Mouse (Mus musculus): ENCODE data around the gene Pcyt2.

Gene Pcyt2

DNA sequence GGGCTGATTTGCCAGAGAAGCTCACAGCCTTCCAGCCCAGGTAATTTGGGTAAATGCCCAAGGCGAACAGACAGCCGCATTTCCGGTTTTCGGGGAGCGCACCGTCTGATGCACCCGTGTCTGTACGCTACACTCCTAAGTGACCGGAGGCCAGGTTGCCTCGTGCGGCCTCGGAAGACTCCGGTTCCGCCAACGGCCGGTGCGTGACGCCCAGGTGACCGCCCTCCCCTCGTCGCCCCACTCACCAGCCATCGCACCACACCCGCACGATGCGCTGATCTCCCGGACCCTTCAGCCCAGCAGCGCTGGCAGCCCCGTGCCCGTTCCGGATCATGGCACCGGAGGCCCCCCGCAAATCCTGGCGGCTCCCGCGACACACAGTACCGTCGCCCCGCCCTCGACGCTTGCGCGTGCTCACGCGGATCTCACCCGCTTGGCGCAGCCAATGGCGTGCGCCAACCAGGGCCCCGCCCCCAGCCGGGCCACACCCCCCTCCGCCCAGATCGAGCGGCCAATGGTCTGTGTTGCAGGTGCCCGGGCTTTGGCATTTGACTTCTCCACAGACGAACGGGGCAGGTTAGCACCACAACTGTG, at the start of gene Pcyt2:
Pcyt2 (minus strand) TSS at position 418 of the 594 bp plus-strand sequence.
- peak; percentile 94 to 95 for DNase-seq

DNA sequence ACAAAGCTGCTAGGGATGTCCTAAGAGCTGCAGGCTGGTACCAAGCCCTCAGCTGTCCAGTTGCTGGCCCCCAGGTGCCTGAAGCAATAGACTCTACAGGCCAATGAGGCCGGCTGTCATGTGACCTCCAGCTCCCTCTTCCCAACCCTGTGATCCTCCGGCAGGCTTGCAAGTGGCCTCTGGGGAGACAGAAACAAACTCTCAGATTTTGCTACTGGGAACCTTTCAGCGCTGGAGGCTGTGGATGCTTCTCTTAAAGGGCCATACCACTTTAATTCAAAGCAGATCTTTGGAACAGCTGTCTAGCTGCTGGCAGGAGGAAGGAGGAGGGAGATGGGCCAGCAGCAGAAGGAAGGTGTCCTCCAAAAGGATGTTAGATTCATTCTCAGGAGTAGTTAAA, 48.9 kb upstream of the Pcyt2 start:
- DNase-seq = no peak

DNA sequence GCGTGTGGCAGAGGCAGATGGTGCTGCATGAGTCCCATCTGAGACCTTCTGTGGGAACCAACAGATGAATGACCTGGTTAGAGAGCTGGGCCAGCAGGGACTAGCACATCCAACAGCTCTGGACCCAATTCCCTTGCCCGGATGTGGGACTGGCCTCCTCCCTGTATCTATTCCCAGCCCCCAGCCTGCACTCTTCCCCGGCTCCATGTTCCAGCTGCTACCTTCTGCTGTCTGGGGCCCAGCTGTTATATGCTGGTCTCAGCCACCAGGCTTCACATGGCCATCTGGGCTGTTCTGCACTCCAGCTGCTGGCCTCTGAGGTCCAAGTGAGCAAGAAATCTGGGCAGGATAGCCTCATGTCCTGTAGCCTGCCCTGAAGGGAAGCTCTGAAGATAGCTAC, 47.7 kb upstream of the Pcyt2 start:
- no peak for DNase-seq

DNA sequence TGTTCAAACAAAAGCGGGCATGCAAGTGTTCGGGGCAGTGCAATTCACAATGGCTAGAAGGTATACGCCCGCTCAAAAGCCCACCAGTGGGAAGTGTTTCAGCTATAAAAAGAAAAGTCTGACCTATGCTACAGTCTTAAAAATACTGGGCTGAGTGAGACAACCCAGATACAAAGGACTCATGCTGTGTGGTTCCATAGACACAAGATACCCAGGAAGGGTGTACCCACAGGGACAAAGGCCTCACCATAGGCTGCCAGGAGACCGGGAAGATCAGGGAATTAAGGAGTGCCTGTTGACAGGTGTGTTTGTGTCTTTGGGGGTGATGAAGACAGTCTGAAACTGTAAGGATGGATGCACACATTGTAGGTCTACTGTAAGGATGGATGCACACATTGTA, 46.0 kb upstream of the Pcyt2 start:
- DNase-seq = no peak

DNA sequence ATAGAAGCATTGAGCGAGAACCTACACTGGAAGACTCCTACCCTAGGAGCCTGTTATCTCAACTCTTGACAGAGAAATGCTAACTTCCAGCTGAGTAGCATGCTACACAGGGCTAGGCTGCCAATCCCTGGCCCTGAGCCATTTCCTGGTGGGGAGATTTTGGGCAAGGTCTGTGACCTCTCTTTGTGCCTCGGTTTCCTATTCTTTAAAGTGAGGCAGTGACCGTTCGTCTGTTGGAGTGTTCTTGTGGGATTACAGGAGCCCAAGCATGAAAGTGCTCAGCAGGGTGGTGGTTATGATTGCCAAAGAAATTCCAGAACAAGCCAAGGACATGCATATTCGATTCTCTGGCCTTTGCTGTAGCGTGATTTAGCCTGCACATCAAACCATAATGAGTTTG, 45.0 kb upstream of the Pcyt2 start:
- DNase-seq = no peak

DNA sequence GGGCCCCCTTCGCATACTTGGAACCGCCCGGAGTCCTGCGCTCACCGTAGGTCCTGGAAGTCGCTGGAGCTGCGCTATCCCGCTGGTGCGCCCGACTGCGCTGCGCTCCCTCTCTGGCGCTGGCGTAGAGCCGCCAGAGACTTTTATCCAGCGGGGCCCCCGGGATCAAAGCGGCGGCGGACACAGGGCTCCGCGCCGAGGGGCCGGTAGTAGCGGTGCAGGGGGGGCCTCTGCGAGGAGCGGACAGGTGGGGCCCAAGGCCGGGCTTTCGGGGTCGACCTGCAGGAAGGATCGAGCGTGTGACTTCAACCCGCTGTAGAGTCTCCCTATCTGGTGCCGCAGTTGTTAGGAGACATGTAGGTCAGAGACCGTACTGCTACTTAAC, 43.3 kb upstream of the Pcyt2 start, which contains the start of gene Notum:
Notum (minus strand) TSS at position 100 of the 385 bp plus-strand sequence.
- DNase-seq = no peak

DNA sequence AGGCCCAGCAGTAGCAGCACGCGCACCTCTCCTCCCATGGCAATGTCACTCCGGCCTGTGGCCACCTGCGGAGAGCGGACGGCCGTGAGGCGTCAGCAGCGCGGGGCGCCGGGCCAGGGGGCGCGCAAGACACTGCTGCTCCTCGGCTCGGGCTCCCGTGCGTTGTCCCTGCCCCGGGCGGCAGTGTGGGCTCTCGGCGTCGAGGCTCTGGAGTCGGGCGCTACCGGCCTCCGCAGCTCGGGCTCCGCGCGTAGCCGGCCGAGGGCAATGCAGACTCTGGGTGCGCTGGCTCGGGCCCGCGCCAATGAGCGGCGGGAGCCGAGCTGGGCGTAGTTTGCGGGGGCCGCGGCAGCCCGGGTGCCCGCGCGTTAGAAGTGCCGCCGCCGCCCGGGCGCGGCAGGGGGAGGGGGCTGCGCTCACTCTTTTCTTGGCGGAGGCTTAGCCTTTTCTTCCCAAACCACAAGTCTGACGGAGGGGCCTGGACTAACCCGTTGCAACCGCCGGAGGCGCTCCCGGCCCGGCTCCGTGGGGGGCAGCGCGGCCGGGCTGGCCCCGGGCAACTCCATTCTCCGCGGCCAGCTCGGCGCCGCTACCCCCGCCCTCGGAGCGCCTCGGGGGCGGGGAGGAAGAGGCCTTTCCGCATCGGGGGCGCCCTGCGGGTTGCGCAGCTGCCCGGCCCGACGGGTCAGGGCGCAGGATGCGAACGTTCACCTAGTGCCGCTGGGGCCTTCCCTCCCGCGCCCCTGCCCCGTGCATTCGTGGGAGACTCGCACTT, 42.8 kb upstream of the Pcyt2 start:
- no peak for DNase-seq

DNA sequence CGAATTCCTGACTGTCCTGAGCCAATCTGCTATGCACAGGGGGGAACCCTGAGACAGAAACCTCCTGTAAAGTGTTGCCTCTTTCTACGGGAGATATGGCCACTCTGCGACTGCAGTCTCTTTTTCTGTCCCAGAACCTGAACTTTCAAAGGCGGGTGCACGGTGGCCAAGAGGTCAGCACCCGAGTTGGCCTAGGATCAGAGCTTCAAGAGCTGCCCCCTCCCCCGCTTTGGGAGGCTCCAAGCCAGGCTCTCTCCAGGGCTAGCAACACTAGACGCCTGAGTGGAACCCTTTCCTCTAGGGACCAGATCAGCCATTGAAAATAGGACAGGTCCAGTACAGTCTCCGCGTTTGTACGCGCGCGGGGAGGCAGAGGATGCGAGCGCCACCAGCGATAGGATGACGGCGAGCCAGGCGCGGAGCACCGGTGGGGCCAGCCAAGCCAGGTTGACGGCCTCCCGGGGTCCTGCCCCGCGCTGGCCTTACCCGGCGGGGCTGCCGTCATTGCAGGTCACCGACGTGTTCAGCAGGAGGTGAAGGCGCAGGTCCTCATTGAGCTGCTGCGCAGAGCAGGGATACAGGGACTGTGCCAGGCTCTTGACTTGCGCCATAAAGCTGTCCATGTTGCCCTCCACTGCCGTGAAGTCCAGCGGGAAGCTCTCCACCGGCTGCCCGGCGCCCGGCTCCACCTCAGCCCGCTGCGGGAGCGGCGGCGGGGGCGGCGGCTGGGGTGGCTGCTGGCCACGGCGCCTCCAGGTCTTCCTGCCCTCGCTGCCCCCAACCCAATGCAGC, 42.0 kb upstream of the Pcyt2 start:
- no peak for DNase-seq

DNA sequence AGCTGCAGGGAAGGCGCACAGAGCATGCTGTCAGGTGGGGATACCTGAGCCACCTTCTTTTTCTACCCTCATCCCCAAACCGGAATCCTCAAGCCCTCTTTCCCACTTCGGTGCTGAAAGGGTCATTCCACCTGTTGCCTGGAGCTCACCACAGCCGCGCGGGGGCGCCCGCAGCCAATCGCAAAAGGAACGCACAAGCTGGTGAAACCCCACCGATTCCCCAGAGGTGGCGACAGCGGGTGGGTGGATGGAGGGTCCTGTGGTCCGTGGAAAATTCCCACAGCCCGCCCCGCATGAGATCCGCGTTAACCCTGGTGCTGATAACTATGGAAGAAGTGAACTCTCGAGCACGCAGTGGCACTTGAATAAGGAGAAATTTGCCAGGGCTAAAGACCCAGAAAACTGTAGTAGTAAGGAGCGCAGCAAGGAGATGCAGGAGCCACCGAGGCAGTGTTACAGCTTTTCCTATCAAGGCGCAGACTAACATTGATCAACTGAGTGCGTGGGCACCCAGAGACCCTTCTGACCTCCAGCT, 41.2 kb upstream of the Pcyt2 start:
- DNase-seq = peak; percentile 60 to 74

DNA sequence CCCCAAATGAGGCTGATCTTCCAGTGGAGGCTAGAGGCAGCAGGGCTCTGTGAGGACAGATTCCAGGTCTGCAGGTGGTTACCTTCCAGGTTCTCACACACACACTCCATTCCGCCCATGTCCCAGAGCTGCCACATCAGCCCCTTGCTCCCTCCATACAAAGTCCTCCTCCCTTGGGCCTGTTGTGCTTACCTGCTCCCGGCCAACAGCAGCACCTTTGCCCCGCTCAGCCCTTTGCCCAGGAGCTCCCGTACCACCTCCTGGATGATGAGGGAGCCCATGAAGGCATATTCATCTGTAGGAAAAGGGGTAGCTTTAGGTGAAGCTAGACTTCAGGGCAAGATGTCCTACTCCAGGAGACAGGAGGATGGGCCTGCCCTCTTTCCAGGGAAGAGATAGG, 39.6 kb upstream of the Pcyt2 start:
- DNase-seq = no peak

DNA sequence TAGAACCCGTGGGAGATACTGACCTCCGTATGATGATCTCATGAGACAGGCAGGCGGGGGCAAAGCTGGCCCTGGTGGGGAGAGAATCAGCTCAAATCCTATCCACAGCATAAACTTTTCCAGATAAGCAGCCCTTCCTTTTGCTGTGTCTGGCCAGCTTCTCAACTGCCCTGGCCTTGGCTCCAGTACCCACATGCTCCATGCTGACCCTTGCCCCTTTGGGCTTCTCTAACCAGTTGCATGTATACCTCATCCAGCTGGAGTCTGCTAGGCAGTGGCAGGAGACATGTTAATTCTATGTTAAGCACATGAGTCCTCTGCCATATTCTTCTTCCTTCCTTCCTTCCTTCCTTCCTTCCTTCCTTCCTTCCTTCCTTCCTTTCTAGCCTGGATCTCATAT, 37.0 kb upstream of the Pcyt2 start:
- DNase-seq = no peak

DNA sequence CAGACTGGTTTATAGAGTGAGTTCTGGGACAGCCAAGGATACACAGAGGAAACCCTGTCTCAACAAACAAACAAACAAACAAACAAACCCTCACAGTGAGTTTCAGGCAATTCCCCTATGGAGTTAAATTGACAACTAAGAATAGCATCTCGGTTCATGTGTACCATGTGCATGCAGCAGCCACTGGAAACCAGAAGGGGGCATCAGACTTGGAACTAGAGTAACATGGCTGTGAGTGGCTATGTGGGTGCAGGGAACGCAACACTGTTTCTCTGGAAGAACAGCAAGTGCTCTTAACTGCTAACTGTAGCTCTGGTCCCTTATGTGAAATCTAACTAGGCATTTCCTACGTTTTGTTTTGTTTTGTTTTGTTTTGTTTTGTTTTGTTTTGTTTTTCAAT, 34.1 kb upstream of the Pcyt2 start:
- DNase-seq = no peak

DNA sequence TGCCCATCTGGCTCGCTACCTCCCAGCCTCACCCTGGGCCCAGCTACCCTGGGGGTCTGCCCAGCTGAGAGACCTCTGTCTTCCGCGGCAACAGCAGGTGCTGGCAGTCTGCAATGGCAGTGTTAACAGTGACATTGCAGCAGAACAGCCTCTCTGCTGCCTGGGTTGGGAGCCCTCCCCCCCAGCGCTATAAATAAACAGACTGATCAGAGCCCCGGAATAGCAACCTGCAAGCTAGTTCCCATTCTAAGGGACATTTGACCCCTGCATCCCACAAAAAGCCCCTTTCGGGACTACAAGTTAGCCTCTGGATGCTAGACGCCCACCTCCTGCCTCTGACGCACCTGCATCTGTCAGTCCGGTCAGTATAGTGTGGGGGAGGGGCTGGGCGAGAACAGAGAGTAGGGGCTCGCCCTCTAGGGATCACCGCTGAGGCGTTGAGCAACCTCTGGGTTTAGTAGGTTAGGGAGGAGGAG, 30.3 kb upstream of the Pcyt2 start, which contains the start of gene Myadml2:
Myadml2 (minus strand) TSS at position 158 of the 476 bp plus-strand sequence.
- DNase-seq = peak; percentile 51 to 65

DNA sequence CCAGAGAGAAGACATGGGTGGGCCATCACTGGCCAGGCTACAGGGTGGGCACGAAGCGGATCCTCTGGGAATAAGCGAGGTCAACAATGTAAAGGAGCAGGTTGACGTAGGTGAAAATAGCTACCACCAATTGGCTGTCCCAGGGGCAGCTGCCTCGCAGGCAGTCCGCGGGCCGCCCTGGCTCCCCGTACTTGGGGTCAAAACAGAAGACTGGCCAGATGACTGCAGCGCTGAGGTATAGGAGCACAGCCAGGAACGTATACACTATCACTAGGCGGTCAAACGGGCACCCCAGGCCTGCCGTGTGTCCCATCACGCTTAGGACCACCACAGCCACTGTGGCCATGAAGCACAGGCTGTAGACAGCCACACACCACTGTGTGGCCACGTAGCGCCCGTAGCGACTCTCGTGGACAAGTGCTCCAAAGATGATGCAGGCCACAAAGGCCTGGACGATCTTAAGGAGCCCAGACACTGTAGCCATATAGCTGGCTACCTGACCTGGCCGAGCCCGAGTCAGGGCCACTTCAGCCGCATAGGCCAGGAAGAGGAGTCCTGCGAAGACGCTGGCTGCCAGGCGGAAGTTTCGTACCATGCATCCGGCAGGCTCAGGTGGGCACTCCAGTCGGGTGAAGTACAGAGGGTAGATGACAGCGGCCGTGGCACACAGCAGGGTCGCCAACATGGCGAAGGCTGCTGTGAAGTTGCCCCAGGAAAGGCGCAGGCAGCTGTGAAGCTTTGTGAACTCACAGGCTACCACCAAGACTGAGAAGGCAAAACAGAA, 29.5 kb upstream of the Pcyt2 start:
- peak in 1 of 2 experiments; percentile 26 for DNase-seq

DNA sequence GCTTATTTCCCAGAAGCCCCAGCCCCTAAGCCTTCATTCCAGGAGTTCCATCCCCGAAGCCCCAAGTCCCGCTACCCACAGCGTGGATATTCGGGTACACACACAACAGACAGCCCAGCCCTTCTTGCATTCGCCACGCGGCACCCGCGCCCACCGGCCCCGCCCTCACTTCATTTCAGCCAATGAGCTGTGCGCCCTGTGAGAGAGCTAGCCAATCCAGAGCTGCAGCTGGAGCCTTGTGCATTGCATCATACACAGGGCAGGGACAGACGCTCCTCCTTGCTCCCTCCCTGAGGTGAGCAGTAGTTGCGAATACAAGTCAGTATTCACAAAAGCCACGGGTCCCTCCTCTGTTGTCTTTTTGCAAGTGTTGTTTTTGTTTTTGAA, 25.9 kb upstream of the Pcyt2 start, which contains the start of gene Pycr1:
Pycr1 (minus strand) TSS at position 169 of the 387 bp plus-strand sequence.
- DNase-seq = peak; percentile 92 to 97

DNA sequence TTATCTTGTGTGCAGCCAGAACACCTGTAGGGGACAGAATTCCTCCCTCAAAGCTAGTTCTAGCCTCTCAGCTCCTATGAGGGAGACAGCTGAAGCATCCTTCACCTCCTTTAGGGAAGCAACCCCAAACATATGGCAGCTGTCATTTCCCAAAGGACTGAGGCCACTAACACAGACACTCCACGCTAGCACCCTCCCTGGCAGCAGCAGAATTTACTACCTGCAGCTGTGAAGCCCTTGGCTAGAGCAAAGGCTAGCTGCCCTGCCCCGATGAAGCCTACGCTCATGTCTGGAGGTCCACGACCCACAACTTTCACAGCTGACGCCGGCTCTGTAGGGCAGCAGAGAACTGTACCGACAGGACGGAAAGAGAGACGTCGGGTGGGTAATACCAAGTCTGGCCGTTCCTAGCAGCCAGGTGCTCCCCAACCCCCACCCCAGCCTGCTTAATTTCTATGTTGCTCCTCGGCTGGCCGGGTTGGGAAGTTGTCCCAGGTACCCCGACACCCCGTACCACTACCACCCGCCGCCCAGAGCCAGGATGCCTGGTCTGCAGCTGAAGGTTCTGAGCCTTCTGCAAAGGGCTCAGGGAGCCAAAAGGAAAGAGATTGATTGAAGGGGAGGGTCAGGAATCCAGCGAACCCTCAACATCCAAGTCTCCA, 25.3 kb upstream of the Pcyt2 start:
- peak in 1 of 2 experiments; percentile 31 for DNase-seq

DNA sequence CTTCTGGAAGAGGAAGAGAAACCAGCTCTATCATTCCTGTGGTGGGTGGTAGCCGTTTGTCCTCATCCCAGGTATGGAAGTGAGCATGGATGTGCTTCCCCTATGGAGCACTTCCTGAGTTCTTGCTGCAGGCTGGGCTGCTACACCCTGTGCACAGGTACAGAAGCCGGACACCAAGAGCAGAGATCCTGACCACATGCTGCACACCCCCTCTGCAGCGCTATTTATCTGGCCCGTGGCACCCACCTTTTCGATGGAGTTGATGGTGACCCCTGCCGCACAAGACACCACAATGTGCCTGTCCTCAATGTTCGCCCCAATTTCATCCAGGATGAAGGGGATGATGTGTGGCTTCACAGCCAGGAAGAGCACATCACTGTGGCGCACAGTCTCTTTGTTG, 24.1 kb upstream of the Pcyt2 start:
- DNase-seq = no peak

DNA sequence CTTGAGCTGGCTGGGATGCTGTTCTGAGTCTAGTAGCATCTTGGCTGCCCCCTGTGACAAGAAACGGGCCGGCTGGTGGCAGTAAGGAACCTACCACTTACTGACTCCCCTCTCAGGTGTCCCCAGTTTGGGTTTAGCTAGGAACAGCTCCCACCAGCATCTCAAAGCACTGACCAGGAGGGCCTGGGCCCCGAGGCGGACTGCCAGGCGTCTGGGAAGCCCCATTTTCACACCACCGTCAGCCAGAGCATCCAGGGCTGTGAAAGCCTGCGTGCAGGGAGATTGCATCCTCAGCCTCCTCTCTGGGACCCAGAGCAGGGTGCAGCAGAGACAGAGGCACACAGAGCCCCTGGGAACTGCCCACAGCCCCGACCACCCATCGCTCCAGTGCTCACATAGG, 23.5 kb upstream of the Pcyt2 start:
- no peak for DNase-seq

DNA sequence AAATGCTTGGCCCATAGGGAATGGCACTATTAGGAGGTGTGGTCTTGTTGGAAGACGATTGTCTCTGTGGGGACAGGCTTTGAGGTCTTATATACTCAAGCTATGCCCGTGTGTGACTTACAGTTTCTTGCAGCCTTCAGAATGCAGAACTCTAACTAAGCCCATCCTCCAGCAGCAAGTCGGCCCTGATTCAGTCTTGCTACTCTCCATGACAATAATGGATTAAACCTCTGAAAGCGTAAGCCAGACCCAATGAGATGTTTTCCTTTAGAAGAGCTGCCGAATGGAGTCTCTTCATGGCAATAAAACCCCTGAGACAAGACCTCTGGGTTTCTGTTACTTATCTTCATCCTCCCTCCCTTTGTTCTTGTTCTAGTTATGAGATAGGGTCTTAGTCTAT, 17.1 kb upstream of the Pcyt2 start:
- DNase-seq = no peak

DNA sequence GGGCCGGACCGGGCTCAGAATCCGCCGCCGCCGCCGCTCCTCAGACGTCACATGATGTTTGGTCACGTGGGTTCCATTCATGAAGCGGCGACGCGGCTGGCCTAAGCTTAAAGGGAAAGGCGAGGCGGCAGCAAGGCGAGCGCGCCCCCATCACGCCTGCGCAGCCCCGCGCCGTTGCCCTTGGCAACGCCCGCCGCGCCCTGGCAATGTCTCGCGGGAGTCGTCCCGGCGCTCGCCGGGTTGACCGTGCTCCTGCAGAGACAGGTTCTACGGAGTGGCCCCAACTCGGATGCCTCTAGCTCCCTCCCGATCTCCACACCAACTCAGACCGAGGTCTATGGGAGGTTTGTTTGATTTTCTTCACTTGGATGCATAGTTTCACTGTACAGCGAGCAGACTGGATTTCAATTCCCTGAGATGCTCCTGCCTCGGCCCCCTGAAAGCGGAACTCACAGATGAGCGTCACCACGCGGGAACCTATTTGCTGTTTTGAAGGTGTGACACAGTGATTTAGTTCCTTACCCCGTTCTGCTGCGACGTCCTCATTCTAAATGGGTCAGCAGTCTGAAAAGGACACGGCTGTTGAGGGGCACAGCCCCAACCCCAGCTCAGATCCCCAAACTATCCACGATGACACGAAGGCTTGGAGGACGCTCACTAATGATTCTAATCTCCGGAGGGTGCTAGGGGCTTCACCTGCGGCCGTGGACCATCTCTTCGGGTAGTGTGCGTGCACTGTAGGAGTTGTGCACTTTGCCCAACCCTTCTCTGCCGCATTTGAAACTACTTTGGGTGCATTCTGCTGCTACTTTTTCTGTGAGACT, 16.0 kb upstream of the Pcyt2 start, which contains the start of gene Mafg:
Mafg (minus strand) TSS at position 81 of the 824 bp plus-strand sequence.
- DNase-seq = peak; percentile 94 to 95
